Mouse (Mus musculus) liver, postnatal 0 days (tissue): ENCODE results near the gene Ppp6r2.

Experiments
- CTCF ChIP-seq: sonication (generic); IDR thresholded peaks from 2 replicates; pipeline ENCODE4 v1.5.1; 2016; ENCODE audit warnings: antibody characterized with exemption, low read depth
- EP300 ChIP-seq: IDR thresholded peaks from 2 replicates; pipeline ENCODE4 v1.6.1; 2016; ENCODE audit warnings: antibody characterized with exemption, low read depth, mild to moderate bottlenecking

DNA sequence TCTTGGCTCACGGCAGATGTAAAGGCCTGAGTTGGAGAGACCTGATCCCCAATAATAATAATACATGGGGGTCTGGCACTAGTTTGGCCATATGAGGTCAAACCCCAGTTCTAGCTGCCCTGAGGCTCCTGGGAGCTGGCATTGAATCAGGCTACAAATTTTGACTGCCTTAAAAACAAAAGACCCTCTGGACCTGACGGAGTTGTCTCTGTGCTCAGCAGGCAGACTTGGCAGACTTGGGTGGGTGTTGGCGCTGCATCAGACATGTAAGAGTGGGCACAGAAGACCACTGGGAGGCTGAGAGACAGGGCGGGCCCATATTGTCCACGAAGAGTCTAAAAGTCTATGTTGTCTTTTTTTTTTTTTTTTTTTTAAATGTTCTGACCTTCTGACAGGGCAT lies 75.2 kb downstream of the Ppp6r2 start:
- TF ChIP-seq CTCF (no peak), EP300 (no peak)
